Mouse (Mus musculus): ENCODE results near the gene Lrrfip1.

DNA sequence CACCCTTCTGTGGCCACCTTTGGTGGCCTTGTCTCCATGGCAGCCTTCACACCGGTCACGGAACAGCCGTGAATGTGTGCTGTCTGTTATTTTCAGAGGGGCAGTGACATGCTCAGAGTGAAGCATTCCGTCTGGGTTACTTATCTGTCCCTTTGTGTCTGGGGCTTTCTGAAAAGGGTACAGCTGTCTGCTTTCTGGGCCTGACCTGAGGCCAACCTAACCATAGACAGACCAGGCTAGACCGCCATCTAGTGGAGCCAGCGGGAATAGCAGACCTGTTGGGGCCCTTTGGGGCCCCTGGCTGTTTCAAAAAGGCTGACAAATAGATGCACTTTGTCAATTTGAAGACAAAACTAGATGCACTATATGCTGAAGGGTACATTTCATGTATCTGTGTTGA lies 100.3 kb downstream of the Lrrfip1 start:
- peak; percentile 87; the same call in 1 of the 2 replicates for TF ChIP-seq CTCF (IDR thresholded peaks at IDR 0.05; ENCODE audit: extremely low read depth, insufficient read depth, insufficient read length, insufficient replicate concordance)
- no peak for TF ChIP-seq POLR2A (IDR thresholded peaks at IDR 0.05; ENCODE audit: low read depth, low read length)

Data from spleen, adult 2 months (tissue).